In the genomic region with DNA sequence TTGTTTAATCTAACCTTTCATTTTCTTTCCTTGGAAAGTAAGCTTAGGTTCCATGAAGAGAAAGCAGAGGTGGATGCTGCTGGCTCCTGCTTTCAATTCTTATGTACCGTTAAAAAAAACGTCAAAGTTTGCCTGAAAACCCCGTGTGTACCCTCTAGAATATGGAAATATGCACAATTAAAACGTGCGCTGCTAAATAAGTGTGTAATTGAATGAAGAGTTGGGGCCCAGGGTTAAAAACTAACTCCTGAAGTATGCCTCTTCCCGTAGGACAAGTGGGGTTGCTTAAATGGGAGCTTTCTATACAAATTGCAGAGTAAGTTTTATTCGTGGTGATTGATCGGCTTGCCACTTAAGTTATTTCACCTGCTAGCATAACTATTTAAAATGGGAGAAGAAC, we compare ENCODE assay signal across 7 mouse cellular contexts. TPM values are rescaled to one million over a fixed set of nuclear protein-coding genes. Genes with fewer than 3 reads are reported as not detected.
DNase-seq lines count a peak whose midpoint lies in the region; ATAC-seq lines count a peak whose summit lies in the region.

No protein-coding gene starts in this region.

- WGBS in neural tube, embryonic 11.5 days = 72% methylated on average over 8 of the region's 8 CpGs
- 44% methylated on average over 8 of the region's 8 CpGs for WGBS in forebrain, embryonic 14.5 days
- WGBS in liver, embryonic 13.5 days (ENCODE audit: insufficient replicate concordance) = 59% methylated on average over 8 of the region's 8 CpGs

- peaks cover 2% of the 10 kb centered on the region; the same call in 1 of the 2 replicates for H3K36me3 ChIP-seq in neural tube, embryonic 11.5 days (ENCODE audit: control insufficient read depth, insufficient read depth, low read length)
- peaks cover 16% of the 10 kb centered on the region; the same call in 1 of the 2 replicates for H3K36me3 ChIP-seq in forebrain, embryonic 14.5 days (ENCODE audit: control insufficient read depth, insufficient read depth, low read length)
- H3K36me3 ChIP-seq in liver, embryonic 13.5 days = peaks cover 17% of the 10 kb centered on the region

- DNase-seq in neural tube, embryonic 11.5 days (ENCODE audit: low spot score) = no peak
- no peak for DNase-seq in neural tube, embryonic 10.5 days (ENCODE audit: extremely low spot score, low spot score)
- DNase-seq in forebrain, embryonic 14.5 days (ENCODE audit: low spot score) = peak; percentile 37
- DNase-seq in liver, embryonic 13.5 days = no peak
- no peak for DNase-seq in adrenal gland, adult 8-10 months
- no peak for DNase-seq in spleen, adult 12 weeks (ENCODE audit: low spot score)

- no peak for ATAC-seq in neural tube, embryonic 11.5 days (ENCODE audit: insufficient read depth, low FRiP score, low TSS enrichment)
- no peak for ATAC-seq in forebrain, embryonic 14.5 days
- no peak for ATAC-seq in liver, embryonic 13.5 days (ENCODE audit: low read depth)
- no peak for ATAC-seq in monocyte, adult 5-6 weeks (replicated peaks; ENCODE audit: insufficient number of reproducible peaks, low FRiP score, low TSS enrichment, poor library complexity, severe bottlenecking)

- no peak overlapping the region for H3K27ac ChIP-seq in neural tube, embryonic 11.5 days (ENCODE audit: low read depth, low read length)
- no peak overlapping the region for H3K27ac ChIP-seq in forebrain, embryonic 14.5 days (ENCODE audit: low read depth, low read length)
- H3K27ac ChIP-seq in liver, embryonic 13.5 days = peak overlapping the region; percentile 45; the same call in 1 of the 2 replicates

- peaks cover 11% of the 10 kb centered on the region for H3K4me1 ChIP-seq in neural tube, embryonic 11.5 days (ENCODE audit: control insufficient read depth, insufficient read depth, low read length)
- H3K4me1 ChIP-seq in forebrain, embryonic 14.5 days (ENCODE audit: control insufficient read depth, insufficient read depth, low read length) = peaks cover 12% of the 10 kb centered on the region
- H3K4me1 ChIP-seq in liver, embryonic 13.5 days (replicated peaks) = peaks cover 47% of the 10 kb centered on the region

- H3K9ac ChIP-seq in neural tube, embryonic 11.5 days (ENCODE audit: low read length) = peak overlapping the region; percentile 44
- H3K9ac ChIP-seq in forebrain, embryonic 14.5 days (ENCODE audit: low read length) = peak overlapping the region; percentile 69
- peak overlapping the region; percentile 65 for H3K9ac ChIP-seq in liver, embryonic 13.5 days

- H3K4me2 ChIP-seq in neural tube, embryonic 11.5 days (ENCODE audit: low read depth) = peak overlapping the region; percentile 31
- H3K4me2 ChIP-seq in forebrain, embryonic 14.5 days (ENCODE audit: low read length) = peak overlapping the region; percentile 85
- H3K4me2 ChIP-seq in liver, embryonic 13.5 days = peak overlapping the region; percentile 96

- no peak overlapping the region for H3K4me3 ChIP-seq in neural tube, embryonic 11.5 days (ENCODE audit: low read depth, low read length)
- H3K4me3 ChIP-seq in forebrain, embryonic 14.5 days (ENCODE audit: low read depth, low read length) = peak overlapping the region; percentile 70
- H3K4me3 ChIP-seq in liver, embryonic 13.5 days (replicated peaks) = peak overlapping the region; percentile 92

- H3K27me3 ChIP-seq in neural tube, embryonic 11.5 days (ENCODE audit: control insufficient read depth, insufficient read depth, low read length) = no peaks in the 10 kb centered on the region
- H3K27me3 ChIP-seq in forebrain, embryonic 14.5 days (replicated peaks; ENCODE audit: control insufficient read depth, insufficient read depth, low read length) = no peaks in the 10 kb centered on the region
- H3K27me3 ChIP-seq in liver, embryonic 13.5 days = no peaks in the 10 kb centered on the region

- H3K9me3 ChIP-seq in neural tube, embryonic 11.5 days (ENCODE audit: control insufficient read depth, low read length) = no peaks in the 10 kb centered on the region
- H3K9me3 ChIP-seq in forebrain, embryonic 14.5 days (replicated peaks; ENCODE audit: control insufficient read depth, low read length) = no peaks in the 10 kb centered on the region
- H3K9me3 ChIP-seq in liver, embryonic 13.5 days (replicated peaks) = no peaks in the 10 kb centered on the region

RNA-seq across cellular contexts. Expression of gene Hsph1, which starts 1.1 kb away (rescaled TPM):
- 133 and 139 TPM in 2 replicates for polyA plus RNA-seq in neural tube, embryonic 11.5 days (2014; fragmentation: Nextera tagmentation; extraction: Ambion mirVana)
- polyA plus RNA-seq in forebrain, embryonic 14.5 days (2014; fragmentation: Nextera tagmentation; extraction: Ambion mirVana) = 86.0 and 106 TPM in 2 replicates
- 45.2 and 60.6 TPM in 2 replicates for polyA plus RNA-seq in liver, embryonic 13.5 days (2015; fragmentation: Nextera tagmentation; extraction: Ambion mirVana)
- 100 to 1,000 TPM in 3 of 4 experiments, 10 to 100 TPM in 1; 95.3 to 315 (median 114) TPM for total RNA-seq in adrenal gland, adult 8-10 months (2022)
- 27.5 to 77.0 TPM (median 49.1 TPM) in 3 replicates for total RNA-seq in monocyte, adult 5-6 weeks (2017)

RNA-seq across cellular contexts. Expression of gene B3glct, which starts 40.7 kb away (rescaled TPM):
- polyA plus RNA-seq in neural tube, embryonic 11.5 days (2014; fragmentation: Nextera tagmentation; extraction: Ambion mirVana) = 14.8 and 19.3 TPM in 2 replicates
- polyA plus RNA-seq in forebrain, embryonic 14.5 days (2014; fragmentation: Nextera tagmentation; extraction: Ambion mirVana) = 16.1 and 17.1 TPM in 2 replicates
- polyA plus RNA-seq in liver, embryonic 13.5 days (2015; fragmentation: Nextera tagmentation; extraction: Ambion mirVana) = 4.5 and 5.8 TPM in 2 replicates
- 10 to 100 TPM; 27.9 to 40.0 (median 34.9) TPM for total RNA-seq in adrenal gland, adult 8-10 months (2022)
- 1.9 to 6.3 TPM (median 2.4 TPM) in 3 replicates for total RNA-seq in monocyte, adult 5-6 weeks (2017)

Comparison
In these comparisons a context has a peak if more than half of its experiments do, and no peak if none do; other contexts are left out.
1. H3K4me2 ChIP-seq: peak in every context shown above with its lines; median percentile 96 in liver, embryonic 13.5 days; 85 in forebrain, embryonic 14.5 days; 31 in neural tube, embryonic 11.5 days.